Mouse (Mus musculus): Measurements from ENCODE around the gene Gstm6.

GRCm38 (mm10) chr3:107895720-107896569 lies 47.6 kb downstream of the Gstm6 start, which contains the start of gene Gstm5:
- TF ChIP-seq CTCF (conservative IDR thresholded peaks at IDR 0.05; ENCODE audit: low read length) (no peak), POU5F1 (IDR thresholded peaks at IDR 0.05; ENCODE audit: borderline replicate concordance, low read length) (no peak)

Data from E14TG2a.4 (cell line).